Mouse (Mus musculus) cerebellum, postnatal 14 days (tissue): ENCODE data around the gene Olfr735.

ENCODE experiments used
- DNase-seq, 2 experiments: peaks; one replicate each; pipeline ENCODE4 v3.0.0; 2021; ENCODE audit warnings: mixed read lengths in 2 of 2

Olfr735 gene

GRCm38 (mm10) chr14:50348796-50349195, at the start of gene Olfr735:
Gene Olfr735 (minus strand): TSS chr14:50348872.
- DNase-seq = no peak

- no peak for DNase-seq
These were observed 32.2 kb upstream of the Olfr735 start, which contains the start of gene Olfr736 for GRCm38 (mm10) chr14:50380863-50381262. Gene Olfr736 (plus strand): TSS chr14:50381163.

GRCm38 (mm10) chr14:50363561-50363960, 14.9 kb upstream of the Olfr735 start:
- DNase-seq = no peak

- DNase-seq = no peak
These were observed 11.8 kb upstream of the Olfr735 start for GRCm38 (mm10) chr14:50360480-50360879.

GRCm38 (mm10) chr14:50357593-50357992, 8.9 kb upstream of the Olfr735 start, which contains the start of gene Tlr11:
Gene Tlr11 (plus strand): TSS chr14:50357914.
- DNase-seq = no peak

GRCm38 (mm10) chr14:50356725-50357124, 8.1 kb upstream of the Olfr735 start:
- DNase-seq = no peak

- peak in 1 of 2 experiments; percentile 4 for DNase-seq
These were observed 3.8 kb upstream of the Olfr735 start for GRCm38 (mm10) chr14:50352438-50352837.

- no peak for DNase-seq
These were observed 22.0 kb downstream of the Olfr735 start, which contains the start of gene Olfr734 for GRCm38 (mm10) chr14:50326661-50327060. Gene Olfr734 (minus strand): TSS chr14:50326761.

GRCm38 (mm10) chr14:50301422-50301821, 47.2 kb downstream of the Olfr735 start, which contains the start of gene Olfr733:
Gene Olfr733 (minus strand): TSS chr14:50301522.
- DNase-seq = no peak
